31 mouse cellular contexts compared by ENCODE assay signal in the genomic region with DNA sequence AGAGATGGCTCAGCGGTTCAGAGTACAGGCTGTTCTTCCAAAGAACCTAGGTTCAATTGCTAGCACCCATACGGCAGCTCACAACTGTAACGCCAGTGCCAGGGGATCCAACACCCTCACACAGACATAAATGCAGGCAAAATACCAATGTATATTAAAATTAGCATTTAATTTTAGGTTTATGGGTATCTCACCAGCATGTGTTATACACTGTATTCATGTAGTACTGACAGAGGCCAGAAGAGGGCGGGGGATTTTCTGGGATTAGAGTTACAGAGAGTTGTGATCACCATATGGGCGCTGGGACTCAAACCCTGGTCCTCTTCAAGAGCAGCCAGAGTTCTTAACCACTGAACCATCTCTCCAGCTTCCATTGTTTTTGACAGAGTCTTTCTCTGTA.
DNase-seq lines count a peak whose midpoint lies in the region; ATAC-seq and TF ChIP-seq lines count a peak whose summit lies in the region.
"Had no signal": no experiment of that assay in that cellular context is flagged by ENCODE, and none has a peak within 500 bp of the region (broad histone marks: within the 10 kb centered on the region; RNA-seq: fewer than 3 reads in every experiment).

No protein-coding gene starts in this region.

- no peak for ATAC-seq in midbrain, embryonic 11.5 days (ENCODE audit: low FRiP score)
- no peak for ATAC-seq in midbrain, embryonic 13.5 days
- ATAC-seq: activated CD4-positive, CD25-positive, alpha-beta regulatory T cell, adult 4 months; CD4-positive, CD25-positive, alpha-beta regulatory T cell, adult 4 months; forebrain, embryonic 13.5 days; inflammation-experienced regulatory T-cells, adult 6 months had no signal

- no peak for TF ChIP-seq EP300 in heart, adult 2 months (IDR thresholded peaks at IDR 0.05; ENCODE audit: insufficient read depth, low read depth, low read length)

- no peak overlapping the region for H3K4me2 ChIP-seq in midbrain, embryonic 11.5 days
- no peak overlapping the region for H3K4me2 ChIP-seq in midbrain, embryonic 13.5 days (replicated peaks)
- H3K4me2 ChIP-seq: embryonic facial prominence, embryonic 15.5 days; forebrain, embryonic 13.5 days; heart, embryonic 12.5 days; hindbrain, embryonic 14.5 days; lung, embryonic 15.5 days; neural tube, embryonic 15.5 days; stomach, embryonic 15.5 days had no signal

- H3K9ac ChIP-seq in heart, adult 2 months (ENCODE audit: low read depth, low read length) = no peak overlapping the region
- no peak overlapping the region for H3K9ac ChIP-seq in midbrain, embryonic 11.5 days (ENCODE audit: low read length)
- H3K9ac ChIP-seq in midbrain, embryonic 13.5 days (replicated peaks) = no peak overlapping the region
- H3K9ac ChIP-seq: embryonic facial prominence, embryonic 15.5 days; forebrain, embryonic 13.5 days; heart, embryonic 12.5 days; hindbrain, embryonic 14.5 days; lung, embryonic 15.5 days; neural tube, embryonic 15.5 days; stomach, embryonic 15.5 days had no signal

- intact Hi-C loops in heart, adult 2 months (cut with DNase I) = no loop called here
- intact Hi-C loops in heart, postnatal 25 days (cut with DNase I) = no loop called here
- intact Hi-C loops in gastrocnemius, postnatal 36 days (cut with DNase I) = no loop called here

- no peak for TF ChIP-seq POLR2A in heart, adult 2 months (IDR thresholded peaks at IDR 0.05; ENCODE audit: insufficient read depth, low read depth, low read length)

- no peaks in the 10 kb centered on the region; the same call in 1 of the 2 replicates for H3K9me3 ChIP-seq in midbrain, embryonic 11.5 days (ENCODE audit: control insufficient read depth, low read length)
- no peaks in the 10 kb centered on the region for H3K9me3 ChIP-seq in midbrain, embryonic 13.5 days
- H3K9me3 ChIP-seq: embryonic facial prominence, embryonic 15.5 days; lung, embryonic 15.5 days; neural tube, embryonic 15.5 days; stomach, embryonic 15.5 days had no signal

- H3K4me1 ChIP-seq in heart, adult 2 months (ENCODE audit: control insufficient read depth, insufficient read depth, low read length) = no peaks in the 10 kb centered on the region
- H3K4me1 ChIP-seq in midbrain, embryonic 11.5 days (ENCODE audit: control insufficient read depth, insufficient read depth, low read length) = peaks cover 2% of the 10 kb centered on the region; the same call in 1 of the 2 replicates
- H3K4me1 ChIP-seq in midbrain, embryonic 13.5 days (replicated peaks) = peaks cover 17% of the 10 kb centered on the region
- H3K4me1 ChIP-seq: heart, embryonic 12.5 days; stomach, embryonic 15.5 days had no signal

- TF ChIP-seq CTCF in heart, adult 2 months (IDR thresholded peaks at IDR 0.05) = peak; percentile 11; the same call in 1 of the 2 replicates

- H3K36me3 ChIP-seq in heart, adult 2 months (ENCODE audit: control insufficient read depth, insufficient read depth, low read length) = no peaks in the 10 kb centered on the region
- no peaks in the 10 kb centered on the region for H3K36me3 ChIP-seq in midbrain, embryonic 11.5 days (ENCODE audit: control insufficient read depth, insufficient read depth, low read length)
- no peaks in the 10 kb centered on the region for H3K36me3 ChIP-seq in midbrain, embryonic 13.5 days
- H3K36me3 ChIP-seq: embryonic facial prominence, embryonic 15.5 days; heart, embryonic 12.5 days; lung, embryonic 15.5 days; neural tube, embryonic 15.5 days; stomach, embryonic 15.5 days had no signal

- H3K27ac ChIP-seq in heart, adult 2 months = no peak overlapping the region
- no peak overlapping the region for H3K27ac ChIP-seq in midbrain, embryonic 11.5 days (ENCODE audit: low read depth, low read length)
- no peak overlapping the region for H3K27ac ChIP-seq in midbrain, embryonic 13.5 days
- H3K27ac ChIP-seq: embryonic facial prominence, embryonic 15.5 days; forebrain, embryonic 13.5 days; hindbrain, embryonic 14.5 days; lung, embryonic 15.5 days; neural tube, embryonic 15.5 days; stomach, embryonic 15.5 days had no signal

- H3K4me3 ChIP-seq in heart, adult 2 months = no peak overlapping the region
- H3K4me3 ChIP-seq in midbrain, embryonic 11.5 days (ENCODE audit: low read depth, low read length) = no peak overlapping the region
- H3K4me3 ChIP-seq in midbrain, embryonic 13.5 days (replicated peaks) = no peak overlapping the region
- H3K4me3 ChIP-seq: embryonic facial prominence, embryonic 15.5 days; forebrain, embryonic 13.5 days; heart, embryonic 12.5 days; lung, embryonic 15.5 days; neural tube, embryonic 15.5 days; stomach, embryonic 15.5 days had no signal

- no peaks in the 10 kb centered on the region for H3K79me2 ChIP-seq in heart, adult 2 months (replicated peaks; ENCODE audit: control insufficient read depth, insufficient read depth, low read length)

- H3K27me3 ChIP-seq in heart, adult 2 months (ENCODE audit: control insufficient read depth, insufficient read depth, low read length) = no peaks in the 10 kb centered on the region
- peaks cover 13% of the 10 kb centered on the region for H3K27me3 ChIP-seq in midbrain, embryonic 11.5 days (ENCODE audit: control insufficient read depth, insufficient read depth, low read length)
- peaks cover 22% of the 10 kb centered on the region for H3K27me3 ChIP-seq in midbrain, embryonic 13.5 days

- WGBS in heart, adult 2 months = 84% methylated on average over 5 of the region's 5 CpGs
- WGBS in midbrain, embryonic 11.5 days = 88% methylated on average over 5 of the region's 5 CpGs
- 93% methylated on average over 5 of the region's 5 CpGs for WGBS in midbrain, embryonic 13.5 days

- DNase-seq in heart, adult 2 months = no peak
- DNase-seq in heart, postnatal 25 days (ENCODE audit: low spot score) = no peak
- DNase-seq in midbrain, embryonic 11.5 days (ENCODE audit: low spot score, missing footprints) = peak; percentile 64
- DNase-seq in NIH3T3 (ENCODE audit: low read depth) = peak; percentile 8
- DNase-seq in cerebellum, adult 11-12 months = no peak
- DNase-seq in gastrocnemius, postnatal 36 days = no peak
- DNase-seq: adrenal gland, adult 2 months; adrenal gland, postnatal 36 days; cerebellum, adult 2 months; cerebellum, postnatal 14 days; gastrocnemius, postnatal 14 days; heart, adult 18-20 months; kidney, adult 2 months; kidney, postnatal 10 days; layer of hippocampus, adult 9-11 months; lung, postnatal 36 days; midbrain, embryonic 14.5 days; retina, postnatal 1 day; right cerebral cortex, postnatal 25 days; thymus, postnatal 25 days had no signal

Comparison
In these comparisons a context has a peak if more than half of its experiments do, and no peak if none do; other contexts are left out.
1. DNase-seq: peak in midbrain, embryonic 11.5 days (single experiment) and NIH3T3 (single experiment); none in heart, adult 2 months (0 of 2), heart, postnatal 25 days (single experiment), cerebellum, adult 11-12 months (single experiment) and gastrocnemius, postnatal 36 days (0 of 2).